Mouse (Mus musculus): ENCODE data around the gene Bbc3.
"Not testable (repeated sequence)": the region's sequence is repeated elsewhere in the genome, so short reads cannot be mapped to it uniquely, and the experiment has no call there.

Bbc3 gene

GRCm38 (mm10) chr7:16308093-16308492, at the start of gene Bbc3:
Gene Bbc3, plus strand, starts transcription at chr7:16308393.
- not testable (repeated sequence) for DNase-seq (ENCODE audit: low spot score)

- no peak for DNase-seq (ENCODE audit: low spot score)
Observed at GRCm38 (mm10) chr7:16259110-16259590, 49.0 kb upstream of the Bbc3 start, which contains the start of gene C5ar1. Gene C5ar1, minus strand, starts transcription at chr7:16259540.

- DNase-seq (ENCODE audit: low spot score), result no peak
Observed at GRCm38 (mm10) chr7:16261097-16261496, 47.1 kb upstream of the Bbc3 start.

DNA sequence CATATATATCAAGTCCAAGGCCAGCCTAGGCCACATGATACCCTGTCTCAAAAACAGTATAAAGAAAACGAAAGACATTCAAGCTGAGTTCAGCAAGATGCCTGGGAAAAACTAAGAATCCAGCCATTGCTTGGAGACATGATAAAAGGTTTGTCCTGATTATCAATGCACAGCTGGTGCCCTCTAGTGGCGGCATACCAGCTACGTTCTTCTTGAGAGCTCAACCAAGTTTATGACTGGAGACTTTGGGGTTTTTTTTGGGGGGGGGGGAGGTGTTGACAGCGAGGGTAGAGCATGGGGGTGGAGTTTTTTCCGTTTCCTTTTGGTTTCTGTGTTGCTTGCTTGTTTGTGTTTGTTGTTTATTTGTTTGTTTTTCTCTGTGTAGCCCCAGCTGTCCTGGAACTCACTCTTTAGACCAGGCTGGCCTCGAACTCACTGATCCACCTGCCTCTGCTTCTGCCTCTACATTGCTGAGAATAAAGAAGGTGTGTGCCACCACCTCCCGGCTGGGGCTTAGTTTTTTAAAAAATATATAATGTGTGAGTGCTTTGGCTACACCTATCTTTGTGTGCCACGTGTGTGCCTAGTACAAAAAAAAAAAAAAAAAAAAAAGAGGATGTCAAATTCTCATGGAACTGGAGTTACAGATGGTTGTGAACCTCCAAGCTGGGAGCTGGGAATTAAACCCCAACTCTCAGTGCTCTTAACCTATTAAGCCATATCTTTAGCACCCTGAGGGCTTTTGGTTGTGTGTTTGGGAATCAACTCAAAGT, 45.0 kb upstream of the Bbc3 start:
- no peak for DNase-seq (ENCODE audit: low spot score)

DNA sequence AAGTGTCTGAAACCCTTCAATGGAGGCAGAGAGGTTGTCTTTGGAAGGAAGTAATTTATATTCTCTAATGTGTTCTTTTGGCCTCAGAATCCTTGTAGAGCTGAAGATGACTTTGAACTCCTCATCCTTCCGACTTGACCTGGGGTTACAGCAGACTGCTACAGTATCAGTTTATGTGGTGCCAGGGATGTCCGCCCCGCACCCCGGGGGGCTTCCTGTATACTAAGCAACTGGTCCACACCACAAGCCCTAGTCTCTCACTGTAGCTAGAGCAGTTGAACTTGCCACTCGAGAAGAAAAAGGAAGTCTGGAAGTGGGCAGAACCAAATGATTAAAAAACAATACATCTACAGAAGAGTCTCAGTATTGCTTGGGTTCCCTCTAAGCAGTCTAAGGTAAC, 44.4 kb upstream of the Bbc3 start:
- DNase-seq (ENCODE audit: low spot score), result no peak

- DNase-seq (ENCODE audit: low spot score), result no peak
Observed at GRCm38 (mm10) chr7:16265856-16266255, 42.3 kb upstream of the Bbc3 start.

DNA sequence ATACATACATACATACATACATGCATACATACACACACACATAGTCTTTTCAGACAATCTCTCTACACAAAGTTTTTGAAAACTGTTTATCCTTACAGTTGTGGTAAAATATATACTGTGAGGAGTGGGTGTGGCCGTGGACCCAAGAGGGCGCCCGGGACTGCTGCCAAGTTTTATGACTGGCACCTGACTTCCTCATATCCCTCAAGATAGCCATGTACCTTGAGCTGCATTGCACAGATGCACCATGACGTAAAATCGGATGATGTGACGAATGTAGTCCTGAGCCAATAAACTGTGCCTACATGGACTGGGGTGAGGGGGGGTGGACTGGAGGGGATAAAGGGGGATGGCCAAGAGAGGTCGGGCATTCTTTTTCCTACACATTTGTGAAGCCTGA, 41.6 kb upstream of the Bbc3 start:
- DNase-seq (ENCODE audit: low spot score), result not testable (repeated sequence)

DNA sequence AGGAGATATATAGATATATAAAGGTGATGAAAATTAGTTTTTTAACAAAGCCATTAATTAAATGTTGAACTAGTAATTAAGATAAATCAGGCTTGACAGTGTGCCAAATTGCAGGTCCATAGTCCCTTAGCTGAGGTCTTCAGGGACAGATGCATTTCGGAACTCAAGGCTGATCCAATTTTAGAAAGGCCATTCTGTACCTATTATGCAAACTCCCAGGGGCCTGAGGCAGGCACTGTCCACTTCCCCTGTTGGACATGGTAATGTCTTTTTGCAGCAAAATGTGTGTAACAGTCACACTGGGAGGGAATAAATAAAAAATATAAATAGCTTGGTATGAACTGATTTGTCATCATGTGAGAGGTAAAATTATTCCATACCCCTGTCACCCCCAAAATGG, 37.1 kb upstream of the Bbc3 start:
- DNase-seq (ENCODE audit: low spot score), result no peak

- peak; percentile 34 for DNase-seq (ENCODE audit: low spot score)
Observed at GRCm38 (mm10) chr7:16272681-16273080, 35.5 kb upstream of the Bbc3 start.

DNA sequence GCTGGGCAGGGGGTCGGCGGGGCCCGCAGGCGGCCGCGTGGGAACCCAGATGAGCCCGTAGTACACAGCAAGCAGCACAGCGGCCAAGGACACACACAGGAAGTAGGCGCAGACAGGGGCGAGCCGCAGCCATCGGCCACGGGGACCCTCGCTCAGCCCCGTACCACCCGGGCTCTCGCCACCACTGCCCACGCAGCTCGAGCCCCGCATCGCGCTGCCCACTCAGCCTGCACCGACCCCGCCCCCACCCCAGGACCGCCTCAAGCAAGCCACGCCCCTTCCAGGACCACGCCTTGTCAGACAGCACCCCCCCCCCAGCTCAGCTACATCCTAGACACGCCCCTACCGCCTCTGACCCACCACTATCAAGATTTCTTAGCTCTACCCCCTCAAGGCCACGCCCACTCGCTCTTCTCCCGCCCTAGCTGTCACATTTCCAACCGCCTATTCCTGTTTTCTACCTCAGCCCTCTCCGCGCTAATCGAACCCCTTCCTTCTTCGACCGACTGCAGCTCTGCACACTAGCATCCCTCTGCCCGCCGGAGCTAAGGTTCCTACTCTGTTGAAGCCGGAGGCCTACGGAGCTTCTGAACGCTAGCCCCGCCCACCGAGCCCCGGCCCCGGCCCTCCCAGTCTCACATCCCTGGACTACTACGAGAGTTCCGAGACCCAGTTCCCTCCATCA, 35.0 kb upstream of the Bbc3 start, which contains the start of gene Inafm1:
TSS of gene Inafm1 (minus strand) at position 537 of the 685 bp plus-strand sequence.
- DNase-seq (ENCODE audit: low spot score), result peak; percentile 65

DNA sequence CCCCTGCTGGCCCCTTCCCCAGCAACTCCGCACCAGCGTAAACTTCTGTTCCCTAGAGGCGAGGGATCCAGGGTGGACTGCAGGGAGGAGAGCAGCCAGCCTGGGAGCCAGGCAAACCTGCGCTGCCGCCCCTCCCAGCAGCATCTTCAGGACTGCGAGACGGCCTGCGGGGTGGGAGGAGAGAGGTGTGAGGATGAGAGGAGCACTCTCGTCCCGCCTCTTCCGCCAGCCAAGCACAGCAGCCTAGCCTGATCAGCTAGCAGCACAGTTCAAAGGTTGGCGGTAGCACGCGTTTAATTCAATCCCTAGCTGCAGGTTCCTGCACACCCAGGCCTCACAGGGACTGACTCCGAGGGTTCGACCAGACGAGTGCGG, 34.4 kb upstream of the Bbc3 start:
- peak; percentile 29 for DNase-seq (ENCODE audit: low spot score)

DNA sequence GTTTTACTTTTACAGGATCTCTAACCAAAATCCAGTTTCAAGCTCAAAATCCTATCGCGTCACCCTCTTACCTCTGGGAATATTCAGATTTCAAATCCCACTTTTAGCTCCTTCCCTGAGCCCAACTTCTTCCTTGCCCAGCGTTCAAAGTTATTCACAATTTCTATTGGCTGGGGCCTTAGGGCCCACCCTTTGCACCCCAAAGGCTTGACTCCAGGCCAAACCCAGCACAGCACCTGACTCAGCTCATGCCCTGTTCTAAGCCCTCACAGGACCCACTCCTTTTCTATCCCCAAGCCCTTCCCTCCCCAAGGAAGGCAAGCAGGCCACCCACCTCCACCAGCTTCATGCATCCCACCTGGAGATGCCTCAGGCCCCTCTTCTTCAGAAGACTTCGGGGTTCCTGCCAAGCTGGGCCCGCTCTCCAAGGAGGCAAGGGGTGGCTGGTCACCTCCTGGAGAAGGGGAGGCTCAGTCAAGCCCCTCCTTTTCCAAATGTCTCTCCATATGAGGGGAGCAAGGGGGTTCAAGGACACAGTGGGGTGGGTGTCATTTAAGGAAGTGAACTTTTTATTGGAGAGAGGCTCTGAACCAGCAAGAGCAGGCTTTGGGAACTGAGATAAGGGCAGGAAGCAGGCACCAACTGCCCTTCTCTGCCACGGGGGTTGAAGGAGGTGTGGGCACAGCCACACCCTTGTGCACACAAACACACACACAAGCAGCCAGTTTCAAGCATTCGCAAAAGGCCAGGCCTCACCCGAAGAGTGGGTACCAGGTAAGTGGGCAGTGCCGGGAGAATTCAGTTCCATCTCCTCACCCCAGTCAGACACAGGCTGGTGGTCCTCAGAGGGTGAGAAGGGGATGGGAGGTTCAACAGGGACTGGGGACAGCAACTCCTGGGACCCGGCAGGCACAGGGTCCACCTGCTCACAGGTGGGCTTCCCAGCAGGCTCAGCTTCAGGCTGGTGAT, 33.0 kb upstream of the Bbc3 start:
- DNase-seq (ENCODE audit: low spot score), result no peak

DNA sequence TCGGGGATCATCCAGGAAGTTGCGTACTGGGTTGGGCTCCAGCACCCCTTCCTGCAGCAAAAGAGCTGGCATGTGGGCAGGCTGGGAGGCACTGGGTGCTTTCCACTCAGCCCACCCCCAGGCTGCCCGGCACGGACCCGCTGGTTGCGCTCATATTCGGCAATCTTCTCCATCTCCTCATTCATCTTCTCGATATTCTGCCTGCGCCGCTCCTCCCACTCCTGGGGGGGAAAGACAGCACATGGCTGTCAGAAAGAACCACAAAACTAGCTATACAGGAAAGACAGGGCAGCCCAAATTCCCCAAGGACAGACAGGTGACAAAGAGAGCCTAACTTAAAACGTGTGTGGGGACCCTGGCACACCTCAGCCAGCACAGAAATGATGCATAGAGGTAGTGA, 27.5 kb upstream of the Bbc3 start:
- DNase-seq (ENCODE audit: low spot score), result no peak

DNA sequence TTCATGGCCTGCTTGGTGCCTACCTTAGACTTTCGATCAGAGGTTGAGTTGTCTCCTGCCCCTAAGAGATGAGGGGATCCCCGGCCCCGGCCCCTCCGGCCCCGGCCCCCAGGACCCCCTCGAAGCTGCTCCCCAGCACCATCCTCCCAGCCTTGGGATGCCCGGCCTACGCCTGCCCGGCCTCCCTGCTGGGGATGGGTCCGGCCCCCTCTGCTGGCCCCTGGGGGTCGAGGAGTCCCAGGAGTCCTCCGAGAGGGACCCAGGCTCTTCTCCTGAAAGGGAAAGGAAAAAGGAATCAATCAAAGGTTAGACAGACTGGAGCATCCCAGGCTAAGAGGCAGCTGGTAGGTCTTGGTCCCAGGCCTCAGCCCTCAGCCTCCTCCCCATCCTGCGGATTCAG, 25.9 kb upstream of the Bbc3 start:
- DNase-seq (ENCODE audit: low spot score), result no peak

DNA sequence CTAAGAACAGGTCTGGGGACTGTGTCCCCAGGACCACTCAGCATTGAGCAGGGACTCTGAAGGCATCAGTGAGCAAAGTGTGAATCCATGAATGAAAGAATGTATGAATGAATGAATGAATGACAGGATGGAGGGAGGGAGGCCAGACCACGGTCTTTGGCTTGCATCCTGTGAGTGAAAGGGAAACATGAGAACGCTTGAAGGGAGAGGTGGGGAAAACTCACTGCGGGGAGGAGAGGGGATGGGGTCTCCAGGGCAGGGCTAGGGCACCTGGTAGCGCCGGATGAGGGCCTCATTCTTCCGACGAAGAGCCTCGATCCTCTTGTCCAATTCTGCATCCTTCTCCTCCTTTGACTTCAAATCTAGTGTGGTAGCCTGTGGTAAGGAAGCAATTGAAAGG, 24.2 kb upstream of the Bbc3 start:
- no peak for DNase-seq (ENCODE audit: low spot score)

GRCm38 (mm10) chr7:16284904-16285303, 23.3 kb upstream of the Bbc3 start:
- DNase-seq (ENCODE audit: low spot score), result no peak

DNA sequence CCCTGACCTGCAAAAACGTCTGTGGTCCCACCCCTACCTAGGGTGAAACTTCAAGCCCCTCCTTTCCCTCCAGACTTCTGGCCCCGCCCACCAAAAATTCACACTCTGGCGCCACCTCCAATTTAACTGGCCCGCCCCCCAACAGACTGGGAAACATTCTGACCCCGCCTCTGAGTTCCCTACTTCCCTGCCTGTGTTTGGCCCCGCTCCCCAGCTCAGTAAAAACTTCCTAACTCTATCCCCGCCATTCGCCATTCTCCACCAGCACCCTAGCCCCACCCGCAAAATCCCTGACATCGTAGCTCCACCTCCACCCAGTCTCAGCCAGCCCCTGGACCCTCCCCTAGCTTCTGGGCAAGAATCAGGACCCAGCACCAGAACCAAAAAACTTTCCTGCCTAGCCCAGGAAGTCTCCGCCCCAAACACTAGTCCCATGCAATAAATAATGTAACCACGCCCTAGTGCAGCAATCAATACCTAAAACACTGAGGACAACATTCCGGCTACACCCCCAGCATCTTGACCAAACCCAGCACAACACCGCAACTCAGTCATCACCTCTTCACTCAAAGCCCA, 22.7 kb upstream of the Bbc3 start:
- DNase-seq (ENCODE audit: low spot score), result peak; percentile 52

GRCm38 (mm10) chr7:16286026-16286961, 21.9 kb upstream of the Bbc3 start, which contains the start of gene Ccdc9:
Gene Ccdc9, minus strand, starts transcription at chr7:16286795.
- peak; percentile 99 for DNase-seq (ENCODE audit: low spot score)

GRCm38 (mm10) chr7:16287016-16287415, 21.2 kb upstream of the Bbc3 start:
- no peak for DNase-seq (ENCODE audit: low spot score)

GRCm38 (mm10) chr7:16287791-16288190, 20.4 kb upstream of the Bbc3 start:
- no peak for DNase-seq (ENCODE audit: low spot score)

DNA sequence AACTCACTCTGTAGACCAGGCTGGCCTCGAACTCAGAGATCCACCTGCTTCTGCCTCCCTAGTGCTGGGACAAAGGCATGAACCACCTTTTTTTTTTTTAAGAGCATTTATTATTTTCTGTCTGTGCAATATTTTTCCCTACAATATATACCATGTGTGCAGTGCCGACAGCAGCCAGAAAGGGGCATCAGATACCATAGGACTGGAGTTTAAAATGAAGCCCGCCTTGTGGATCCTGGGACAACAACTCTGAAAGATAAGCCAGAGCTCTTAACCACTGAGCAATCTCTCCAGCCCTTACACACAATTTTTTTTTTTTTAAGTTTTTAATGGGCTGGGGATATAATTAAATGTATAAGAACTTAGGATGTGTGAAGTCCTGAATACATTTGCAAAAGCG, 13.8 kb upstream of the Bbc3 start:
- no peak for DNase-seq (ENCODE audit: low spot score)
